Mouse (Mus musculus) cerebellum, adult 2 months (tissue): Measurements from ENCODE around the gene Pcbp1. TPM values are rescaled to one million over a fixed set of nuclear protein-coding genes. Genes with fewer than 3 reads are reported as not detected.

Experiments used
- DNase-seq, 2 experiments: peaks; one replicate each; pipeline ENCODE4 v3.0.0; 2021
- H3K27ac ChIP-seq: fragments of 200-500 bp; 2 replicates; pipeline ENCODE4 v1.5.1; 2012; ENCODE audit warnings: low read length, control low read depth, inconsistent platforms; ENCODE audit not compliant: insufficient read depth
- H3K27me3 ChIP-seq: fragments of 200-500 bp; 2 replicates; pipeline ENCODE4 v1.6.1; 2012; ENCODE audit warnings: inconsistent platforms, mild to moderate bottlenecking, low read length, moderate library complexity; ENCODE audit not compliant: control insufficient read depth, insufficient read depth
- H3K4me1 ChIP-seq: fragments of 200-500 bp; 2 replicates; pipeline ENCODE4 v1.6.1; 2011; ENCODE audit warnings: low read length; ENCODE audit not compliant: control insufficient read depth, insufficient read depth
- H3K4me3 ChIP-seq: fragments of 200-500 bp; replicated peaks from 2 replicates; pipeline ENCODE3; 2011; ENCODE audit warnings: mild to moderate bottlenecking, low read depth, low read length, control low read depth; ENCODE audit not compliant: insufficient read depth
- CTCF ChIP-seq: fragments of 200-500 bp; IDR thresholded peaks from 2 replicates; pipeline ENCODE4 v1.5.1; 2011; ENCODE audit warnings: low read depth, mild to moderate bottlenecking, control low read depth, low read length, moderate library complexity, borderline replicate concordance; ENCODE audit not compliant: insufficient read depth
- POLR2A ChIP-seq: fragments of 200-500 bp; IDR thresholded peaks from 2 replicates; pipeline ENCODE4 v1.6.1; 2011; ENCODE audit warnings: low read length, control low read depth, borderline replicate concordance; ENCODE audit not compliant: insufficient read depth
- WGBS: fragments of 180-500 bp; shearing (Covaris S2); methylation state at CpG from one replicate; pipeline ENCODE4 v1.1.7; 2018; 5-methylcytosine and 5-hydroxymethylcytosine counted together
- polyA plus RNA-seq: library from polyadenylated mRNA; depleted of rRNA; stranded (reverse); fragments of >200 nt; gene quantifications from 2 replicates; pipeline ENCODE4 v1.2.3, GENCODE M21; 2012

The Pcbp1 gene
- polyA plus RNA-seq, 1 experiment, result 179 TPM

- Histone ChIP-seq H3K4me1 (peaks cover 13% of the 10 kb centered on the region), H3K27ac (peak overlapping the region; percentile 67), H3K4me3 (no peak overlapping the region), H3K27me3 (no peaks in the 10 kb centered on the region)
- peak; percentile 45 to 55 for DNase-seq
- no peak for TF ChIP-seq POLR2A
- TF ChIP-seq CTCF, result no peak
- 8% methylated on average over 3 of the region's 3 CpGs for WGBS
Measured at GRCm38 (mm10) chr6:86488149-86488485, 38.0 kb downstream of the Pcbp1 start.

GRCm38 (mm10) chr6:86487358-86488148 is 38.6 kb downstream of the Pcbp1 start:
- peak; percentile 66 to 68 for DNase-seq
- Histone ChIP-seq H3K4me3 (peak overlapping the region; percentile 32), H3K27me3 (no peaks in the 10 kb centered on the region), H3K27ac (peak overlapping the region; percentile 67), H3K4me1 (peaks cover 13% of the 10 kb centered on the region)
- 5% methylated on average over 24 of the region's 24 CpGs for WGBS
- TF ChIP-seq POLR2A, result peak; percentile 52; the same call in 1 of the 2 replicates
- no peak for TF ChIP-seq CTCF

DNA sequence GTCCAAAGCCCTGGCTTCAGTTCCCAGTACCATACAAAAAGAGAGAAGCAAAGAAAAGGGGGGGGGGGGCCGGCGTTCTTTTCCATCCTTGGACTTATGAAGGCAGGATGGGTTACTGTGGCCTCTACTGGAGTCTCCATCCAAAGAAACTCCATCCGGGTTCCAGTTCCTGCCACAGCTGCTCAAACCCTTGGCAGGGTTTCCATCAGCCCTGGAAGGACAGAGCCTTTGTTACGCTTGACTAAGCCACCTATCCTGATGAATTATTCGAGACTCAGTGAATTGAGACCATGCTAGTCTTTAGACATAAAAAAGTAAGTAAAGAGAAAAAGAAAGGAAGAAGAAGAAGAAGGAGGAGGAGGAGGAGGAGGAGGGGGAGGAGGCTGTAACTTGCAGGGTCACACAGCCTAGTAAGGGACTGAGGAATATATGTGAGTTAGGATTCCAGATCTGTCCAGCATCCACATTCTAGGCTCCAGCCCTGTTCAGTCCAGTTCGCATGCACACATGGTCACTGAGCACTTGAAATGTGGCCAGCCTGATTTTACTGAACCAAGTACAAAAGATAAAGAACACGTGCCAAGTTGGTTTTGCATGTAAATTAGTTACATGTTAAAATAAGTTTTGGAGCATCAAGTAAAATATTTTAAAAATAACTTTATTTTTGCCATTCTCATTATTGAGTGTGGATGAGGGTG is 40.0 kb downstream of the Pcbp1 start:
- WGBS, result 35% methylated on average over 7 of the region's 7 CpGs
- Histone ChIP-seq H3K4me3 (no peak overlapping the region), H3K4me1 (peaks cover 13% of the 10 kb centered on the region), H3K27ac (no peak overlapping the region), H3K27me3 (no peaks in the 10 kb centered on the region)
- DNase-seq, result no peak
- no peak for TF ChIP-seq CTCF
- no peak for TF ChIP-seq POLR2A

GRCm38 (mm10) chr6:86481871-86482270 is 44.2 kb downstream of the Pcbp1 start:
- 92% methylated on average over 5 of the region's 5 CpGs for WGBS
- H3K27ac ChIP-seq, result no peak overlapping the region
- no peak for TF ChIP-seq CTCF
- no peak for TF ChIP-seq POLR2A

GRCm38 (mm10) chr6:86480189-86480831 is 45.8 kb downstream of the Pcbp1 start:
- H3K4me1 ChIP-seq, result peaks cover 12% of the 10 kb centered on the region

More at GRCm38 (mm10) chr6:86481871-86482270, 44.2 kb downstream of the Pcbp1 start:
- no peaks in the 10 kb centered on the region for H3K27me3 ChIP-seq
- DNase-seq, result no peak
- H3K4me1 ChIP-seq, result peaks cover 12% of the 10 kb centered on the region
- no peak overlapping the region for H3K4me3 ChIP-seq

DNA sequence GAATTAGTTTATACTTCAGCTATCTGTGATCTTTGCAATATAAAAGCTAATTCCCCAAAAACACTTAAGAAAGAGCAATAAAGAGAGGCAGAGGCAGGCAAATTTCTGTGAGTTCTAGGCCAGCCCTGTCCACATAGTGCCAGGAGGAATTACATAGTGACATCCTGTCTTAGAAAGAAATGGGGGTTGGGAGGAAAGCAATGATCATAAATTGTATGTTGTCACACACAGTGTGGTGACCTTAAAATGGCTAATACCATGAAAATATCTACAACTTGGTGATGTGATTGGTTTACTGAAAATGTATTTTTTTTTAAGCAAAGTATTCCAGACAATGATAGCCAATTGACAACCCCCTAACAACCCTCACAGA is 46.3 kb downstream of the Pcbp1 start:
- H3K27me3 ChIP-seq, result no peaks in the 10 kb centered on the region
- H3K4me3 ChIP-seq, result no peak overlapping the region
- no peak overlapping the region; the same call in 1 of the 2 replicates for H3K27ac ChIP-seq
- no peak for DNase-seq
- TF ChIP-seq CTCF, result no peak
- no peak for TF ChIP-seq POLR2A
- peaks cover 12% of the 10 kb centered on the region for H3K4me1 ChIP-seq

More at GRCm38 (mm10) chr6:86480189-86480831, 45.8 kb downstream of the Pcbp1 start:
- Histone ChIP-seq H3K4me3 (peak overlapping the region; percentile 32), H3K27me3 (no peaks in the 10 kb centered on the region), H3K27ac (peak overlapping the region; percentile 58)
- 11% methylated on average over 9 of the region's 9 CpGs for WGBS
- DNase-seq, result peak; percentile 48 to 63
- TF ChIP-seq CTCF (no peak), POLR2A (no peak)

- Histone ChIP-seq H3K27ac (peak overlapping the region; percentile 34; the same call in 1 of the 2 replicates), H3K4me3 (no peak overlapping the region), H3K27me3 (no peaks in the 10 kb centered on the region), H3K4me1 (peaks cover 12% of the 10 kb centered on the region)
- DNase-seq, result peak; percentile 20 to 31
- TF ChIP-seq POLR2A (no peak), CTCF (no peak)
- WGBS, result 36% methylated on average over 3 of the region's 3 CpGs
Measured at GRCm38 (mm10) chr6:86479311-86479710, 46.8 kb downstream of the Pcbp1 start.

DNA sequence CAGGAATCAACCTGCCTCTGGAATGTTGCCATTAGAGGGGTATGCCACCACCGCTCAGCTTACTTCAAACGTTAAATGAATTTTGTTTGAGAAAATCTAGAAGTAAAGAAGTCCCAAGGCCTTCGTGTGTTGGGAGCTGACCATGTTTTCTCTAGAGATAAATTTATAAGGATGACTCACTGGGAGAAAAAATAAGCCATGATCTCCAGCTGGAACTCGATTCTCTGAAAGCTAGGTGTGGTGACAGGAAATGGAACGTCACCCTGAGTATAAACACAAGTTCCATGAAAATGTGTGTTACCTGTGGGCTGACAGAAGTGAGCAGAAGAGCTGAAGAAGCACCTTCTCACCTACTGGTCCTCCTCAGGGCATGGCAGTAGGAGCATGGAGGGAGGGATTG is 49.2 kb downstream of the Pcbp1 start:
- TF ChIP-seq CTCF, result no peak
- TF ChIP-seq POLR2A, result no peak
- Histone ChIP-seq H3K4me1 (peaks cover 18% of the 10 kb centered on the region), H3K27me3 (no peaks in the 10 kb centered on the region), H3K4me3 (no peak overlapping the region), H3K27ac (no peak overlapping the region)
- DNase-seq, result no peak
- 66% methylated on average over 5 of the region's 5 CpGs for WGBS
